Mouse (Mus musculus) frontal cortex, postnatal 36 days (tissue): ENCODE results near the gene Zfp644.

Experiments used
- DNase-seq, 2 experiments: peaks; one replicate each; pipeline ENCODE4 v3.0.0; 2022; ENCODE audit warnings: low spot score in 2 of 2

Zfp644 gene

DNA sequence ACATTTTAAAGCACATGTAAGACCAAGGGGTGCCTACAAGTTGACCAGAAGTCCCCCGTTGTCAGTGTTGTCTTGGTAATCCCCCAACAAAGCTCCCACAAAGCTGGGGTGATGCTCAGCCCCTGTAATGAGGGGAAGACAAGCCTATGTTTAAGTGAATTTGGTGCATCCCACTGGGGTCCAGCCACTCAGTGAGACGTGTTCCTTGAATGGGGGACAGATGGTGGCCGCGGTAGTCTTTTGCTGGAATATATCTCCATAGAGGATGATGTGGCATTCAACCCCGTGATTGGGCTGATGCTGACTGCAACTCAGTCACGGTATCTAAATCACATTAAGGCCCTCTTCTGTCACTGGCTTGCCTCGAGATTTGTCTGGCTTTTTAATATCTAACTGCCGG lies 97.6 kb downstream of the Zfp644 start:
- no peak for DNase-seq

DNA sequence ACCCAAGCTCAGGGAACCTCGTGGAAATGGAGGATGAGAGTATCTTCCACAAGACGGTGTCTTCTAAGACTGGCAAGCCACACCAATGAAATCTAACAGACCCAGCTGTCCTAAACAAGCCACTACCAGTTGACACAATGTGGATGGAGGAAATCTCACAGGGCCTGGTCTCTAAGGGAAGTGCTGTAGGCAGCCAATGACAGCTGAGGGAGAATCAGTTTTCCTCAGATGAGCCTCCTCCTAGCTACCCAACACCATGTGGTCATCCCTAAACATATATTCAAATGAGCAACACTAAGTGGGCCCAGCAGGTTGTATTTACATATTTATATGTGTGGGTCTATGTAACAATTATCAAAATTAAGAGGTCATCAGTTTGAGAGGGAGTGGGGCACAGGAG lies 99.6 kb downstream of the Zfp644 start:
- DNase-seq = no peak

- DNase-seq = no peak
Observed at GRCm38 (mm10) chr5:106594388-106594787, 102.7 kb downstream of the Zfp644 start.

- DNase-seq = no peak
Observed at GRCm38 (mm10) chr5:106590686-106591085, 106.4 kb downstream of the Zfp644 start.

- no peak for DNase-seq
Observed at GRCm38 (mm10) chr5:106589670-106590069, 107.4 kb downstream of the Zfp644 start.

- DNase-seq = no peak
Observed at GRCm38 (mm10) chr5:106589006-106589405, 108.1 kb downstream of the Zfp644 start.

- DNase-seq = no peak
Observed at GRCm38 (mm10) chr5:106580943-106581342, 116.1 kb downstream of the Zfp644 start.

DNA sequence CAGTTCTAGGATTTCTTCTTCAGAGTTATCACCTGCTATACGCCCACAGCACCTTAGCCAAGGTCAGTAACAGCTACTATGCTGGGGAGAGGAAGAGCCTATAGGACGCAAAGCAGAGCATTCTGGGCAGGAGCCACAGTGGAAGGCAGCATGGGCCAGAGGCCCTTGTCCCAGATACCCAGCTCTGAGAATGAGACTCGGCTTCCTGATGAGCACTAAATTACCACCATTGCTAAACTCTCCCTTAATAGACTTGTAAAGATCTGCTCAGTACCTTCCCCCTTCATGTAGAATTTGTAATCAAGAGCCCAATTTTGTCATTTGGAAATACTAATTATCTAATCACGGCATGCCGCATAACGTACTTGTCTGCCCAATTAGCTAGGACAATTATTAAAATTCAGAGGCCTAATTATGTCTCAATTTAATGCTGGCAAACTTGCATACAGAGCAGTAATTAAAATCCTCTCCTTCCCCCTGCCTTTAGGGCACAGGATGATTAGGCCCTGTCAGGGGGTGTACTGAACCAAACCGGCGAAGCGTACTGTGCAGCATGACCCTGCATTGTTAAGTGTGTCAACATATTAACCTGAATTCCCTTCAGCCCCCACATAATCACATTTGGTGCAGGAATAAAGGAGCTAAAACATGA lies 119.7 kb downstream of the Zfp644 start:
- DNase-seq = no peak

GRCm38 (mm10) chr5:106575098-106575497 lies 122.0 kb downstream of the Zfp644 start:
- DNase-seq = no peak

- DNase-seq = peak; percentile 84
Observed at GRCm38 (mm10) chr5:106574560-106574946, 122.5 kb downstream of the Zfp644 start.

- DNase-seq = peak; percentile 15 to 19
Observed at GRCm38 (mm10) chr5:106573742-106574559, 123.1 kb downstream of the Zfp644 start.
